Mouse (Mus musculus): ENCODE measurements around the gene Paqr5. TPM values are rescaled to one million over a fixed set of nuclear protein-coding genes. Genes with fewer than 3 reads are reported as not detected.

Paqr5 gene
- total RNA-seq, 1 experiment: 0.27 TPM

DNA sequence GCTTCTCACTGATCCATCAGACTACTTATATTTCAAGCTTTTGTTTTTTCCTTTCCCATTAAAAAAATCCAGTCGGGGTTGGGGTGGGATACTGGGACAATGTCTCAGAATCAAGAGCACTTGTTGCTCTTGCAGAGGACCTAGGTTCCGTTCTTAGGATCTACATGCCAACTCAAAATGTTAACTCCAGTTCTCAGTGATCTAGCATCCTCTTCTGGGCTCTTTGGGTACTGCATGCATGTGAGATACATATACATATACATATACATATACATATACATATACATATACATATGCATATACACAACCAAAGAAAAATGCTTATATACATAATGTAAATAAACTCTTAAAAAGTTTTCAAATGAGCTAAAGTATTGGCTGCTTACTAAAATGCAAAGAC is 46.7 kb downstream of the Paqr5 start:
- DNase-seq (ENCODE audit: low read depth, low spot score): no peak
- TF ChIP-seq ZNF384 (IDR thresholded peaks at IDR 0.05; ENCODE audit: low read depth, low read length) (no peak), HCFC1 (IDR thresholded peaks at IDR 0.05; ENCODE audit: borderline replicate concordance, insufficient read depth, low read length) (no peak), MAFK (IDR thresholded peaks at IDR 0.05; ENCODE audit: insufficient read depth, low read depth, low read length) (no peak), CHD2 (IDR thresholded peaks at IDR 0.05; ENCODE audit: low read depth, low read length) (no peak), ZC3H11A (IDR thresholded peaks at IDR 0.05; ENCODE audit: borderline replicate concordance, low read depth, low read length) (no peak)
- in situ Hi-C loops (cut with MboI; ENCODE audit: low sequenced_read_pairs in 2 of 2, unreplicated experiment in 2 of 2): no loop called here

DNA sequence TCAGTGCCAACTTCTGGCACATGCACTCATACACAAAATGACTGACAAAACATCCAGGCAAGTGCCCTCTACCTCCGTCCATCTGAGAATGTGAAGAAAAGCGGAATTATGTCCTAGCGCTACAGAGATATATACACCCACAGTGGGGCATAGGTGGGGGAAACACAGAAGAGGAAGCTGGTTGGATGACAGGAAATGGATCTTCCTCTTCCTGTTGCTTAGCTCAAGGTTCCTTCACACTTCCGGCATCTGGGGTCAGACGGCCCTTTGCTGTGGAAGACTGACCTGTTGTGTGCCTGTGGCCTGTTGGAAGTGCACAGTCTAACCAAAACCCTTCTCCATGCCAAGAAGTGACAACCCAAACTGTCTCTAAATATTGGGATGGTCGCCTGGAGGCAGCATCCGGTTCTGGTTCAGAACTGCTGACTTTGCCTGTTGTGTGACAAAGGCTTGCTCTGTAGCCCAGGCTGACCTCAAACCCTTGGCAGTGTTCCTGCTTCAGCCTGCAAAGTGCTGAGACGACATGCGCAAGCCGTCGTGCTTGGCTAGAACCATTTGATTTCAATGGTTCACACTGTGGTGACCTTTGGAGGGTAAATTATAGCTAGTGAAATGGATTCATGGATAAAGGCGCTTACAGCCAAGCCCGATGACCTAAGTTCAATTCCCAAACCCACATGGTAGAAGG is 49.3 kb downstream of the Paqr5 start:
- TF ChIP-seq HCFC1 (IDR thresholded peaks at IDR 0.05; ENCODE audit: borderline replicate concordance, insufficient read depth, low read length) (no peak), ZC3H11A (IDR thresholded peaks at IDR 0.05; ENCODE audit: borderline replicate concordance, low read depth, low read length) (no peak), ZNF384 (IDR thresholded peaks at IDR 0.05; ENCODE audit: low read depth, low read length) (no peak), CHD2 (IDR thresholded peaks at IDR 0.05; ENCODE audit: low read depth, low read length) (no peak), MAFK (IDR thresholded peaks at IDR 0.05; ENCODE audit: insufficient read depth, low read depth, low read length) (no peak)

More for the DNA sequence above, 46.7 kb downstream of the Paqr5 start:
- Histone ChIP-seq H3K9ac (ENCODE audit: insufficient read depth, low read depth, low read length, poor library complexity, severe bottlenecking) (no peak overlapping the region), H3K36me3 (ENCODE audit: control insufficient read depth, insufficient read depth, low read length, poor library complexity, severe bottlenecking) (no peaks in the 10 kb centered on the region), H3K9me3 (ENCODE audit: control insufficient read depth, insufficient read depth, low read depth, low read length) (no peaks in the 10 kb centered on the region), H3K27ac (ENCODE audit: insufficient read depth, low read depth, low read length, poor library complexity, severe bottlenecking) (no peak overlapping the region), H3K4me1 (ENCODE audit: control insufficient read depth in 2 of 2, insufficient read depth in 2 of 2, low read length in 2 of 2, poor library complexity in 1 of 2) (no peaks in the 10 kb centered on the region), H3K4me3 (ENCODE audit: insufficient read depth in 1 of 2, low read depth in 1 of 2, low read length in 2 of 2, poor library complexity in 1 of 2, severe bottlenecking in 1 of 2) (no peak overlapping the region)

DNA sequence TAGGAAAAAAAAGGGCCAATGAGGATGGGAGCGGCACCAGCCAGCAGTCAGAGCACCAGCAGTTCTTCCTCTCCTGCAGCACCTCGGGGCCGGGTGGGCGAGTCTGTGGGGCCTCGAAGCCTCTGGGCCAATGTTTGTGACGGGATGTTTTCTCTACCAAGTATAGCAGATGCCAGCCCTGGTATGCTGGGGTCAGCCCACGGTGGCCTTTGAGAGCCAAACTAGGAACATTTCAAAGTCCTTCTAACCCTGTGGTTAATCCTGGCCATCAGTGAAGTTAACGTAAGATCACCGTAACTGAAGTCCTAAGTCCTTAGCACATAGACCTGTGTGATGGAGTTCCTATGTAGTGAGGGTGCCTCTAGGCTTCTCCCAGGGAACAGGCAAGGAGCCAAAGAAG is 54.6 kb downstream of the Paqr5 start:
- no peak overlapping the region for H3K27ac ChIP-seq (ENCODE audit: insufficient read depth, low read depth, low read length, poor library complexity, severe bottlenecking)
- H3K4me1 ChIP-seq (ENCODE audit: control insufficient read depth in 2 of 2, insufficient read depth in 2 of 2, low read length in 2 of 2, poor library complexity in 1 of 2): no peaks in the 10 kb centered on the region
- no peak overlapping the region for H3K4me3 ChIP-seq (ENCODE audit: insufficient read depth in 1 of 2, low read depth in 1 of 2, low read length in 2 of 2, poor library complexity in 1 of 2, severe bottlenecking in 1 of 2)
- H3K36me3 ChIP-seq (ENCODE audit: control insufficient read depth, insufficient read depth, low read length, poor library complexity, severe bottlenecking): no peaks in the 10 kb centered on the region
- DNase-seq (ENCODE audit: low read depth, low spot score): no peak
- no peaks in the 10 kb centered on the region for H3K9me3 ChIP-seq (ENCODE audit: control insufficient read depth, insufficient read depth, low read depth, low read length)
- in situ Hi-C loops (cut with MboI; ENCODE audit: low sequenced_read_pairs in 2 of 2, unreplicated experiment in 2 of 2): loop anchor here in 1 of 2 experiments (25.0 kb wide), 1 partner anchor 265 kb away; no protein-coding TSS in a partner anchor
- H3K9ac ChIP-seq (ENCODE audit: insufficient read depth, low read depth, low read length, poor library complexity, severe bottlenecking): no peak overlapping the region
- TF ChIP-seq CHD2 (IDR thresholded peaks at IDR 0.05; ENCODE audit: low read depth, low read length): no peak

More for the DNA sequence above, 49.3 kb downstream of the Paqr5 start:
- H3K4me3 ChIP-seq (ENCODE audit: insufficient read depth in 1 of 2, low read depth in 1 of 2, low read length in 2 of 2, poor library complexity in 1 of 2, severe bottlenecking in 1 of 2): no peak overlapping the region
- no peaks in the 10 kb centered on the region for H3K4me1 ChIP-seq (ENCODE audit: control insufficient read depth in 2 of 2, insufficient read depth in 2 of 2, low read length in 2 of 2, poor library complexity in 1 of 2)
- DNase-seq (ENCODE audit: low read depth, low spot score): no peak
- H3K9ac ChIP-seq (ENCODE audit: insufficient read depth, low read depth, low read length, poor library complexity, severe bottlenecking): no peak overlapping the region
- in situ Hi-C loops (cut with MboI; ENCODE audit: low sequenced_read_pairs in 2 of 2, unreplicated experiment in 2 of 2): no loop called here
- no peak overlapping the region for H3K27ac ChIP-seq (ENCODE audit: insufficient read depth, low read depth, low read length, poor library complexity, severe bottlenecking)
- H3K9me3 ChIP-seq (ENCODE audit: control insufficient read depth, insufficient read depth, low read depth, low read length): no peaks in the 10 kb centered on the region
- H3K36me3 ChIP-seq (ENCODE audit: control insufficient read depth, insufficient read depth, low read length, poor library complexity, severe bottlenecking): no peaks in the 10 kb centered on the region

DNA sequence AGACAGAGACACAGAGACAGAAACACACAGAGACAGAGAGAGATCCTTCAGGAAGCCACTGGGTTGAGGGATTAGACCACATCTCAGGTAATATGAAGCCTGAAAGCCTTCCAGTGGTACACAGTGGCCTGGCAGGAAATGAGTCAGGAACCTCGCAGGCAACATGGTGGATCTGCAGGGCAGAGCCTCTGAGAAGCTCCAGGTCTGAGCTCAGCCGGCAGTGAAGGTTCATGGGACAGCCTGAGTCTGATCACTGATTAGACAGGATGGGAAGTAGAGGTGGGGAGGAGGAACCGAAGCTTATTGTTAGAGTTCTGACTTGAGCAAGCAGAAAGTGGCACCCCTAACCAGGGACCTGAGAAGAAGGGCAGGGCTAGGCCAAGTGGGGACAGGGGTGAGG is 55.6 kb downstream of the Paqr5 start:
- TF ChIP-seq ZNF384 (IDR thresholded peaks at IDR 0.05; ENCODE audit: low read depth, low read length) (no peak), CHD2 (IDR thresholded peaks at IDR 0.05; ENCODE audit: low read depth, low read length) (no peak), HCFC1 (IDR thresholded peaks at IDR 0.05; ENCODE audit: borderline replicate concordance, insufficient read depth, low read length) (no peak), MAFK (IDR thresholded peaks at IDR 0.05; ENCODE audit: insufficient read depth, low read depth, low read length) (no peak), ZC3H11A (IDR thresholded peaks at IDR 0.05; ENCODE audit: borderline replicate concordance, low read depth, low read length) (no peak)
- DNase-seq (ENCODE audit: low read depth, low spot score): no peak
- Histone ChIP-seq H3K27ac (ENCODE audit: insufficient read depth, low read depth, low read length, poor library complexity, severe bottlenecking) (no peak overlapping the region), H3K4me3 (ENCODE audit: insufficient read depth in 1 of 2, low read depth in 1 of 2, low read length in 2 of 2, poor library complexity in 1 of 2, severe bottlenecking in 1 of 2) (no peak overlapping the region), H3K9me3 (ENCODE audit: control insufficient read depth, insufficient read depth, low read depth, low read length) (no peaks in the 10 kb centered on the region), H3K9ac (ENCODE audit: insufficient read depth, low read depth, low read length, poor library complexity, severe bottlenecking) (no peak overlapping the region), H3K4me1 (ENCODE audit: control insufficient read depth in 2 of 2, insufficient read depth in 2 of 2, low read length in 2 of 2, poor library complexity in 1 of 2) (no peaks in the 10 kb centered on the region), H3K36me3 (ENCODE audit: control insufficient read depth, insufficient read depth, low read length, poor library complexity, severe bottlenecking) (no peaks in the 10 kb centered on the region)
- in situ Hi-C loops (cut with MboI; ENCODE audit: low sequenced_read_pairs in 2 of 2, unreplicated experiment in 2 of 2): loop anchor here in 1 of 2 experiments (25.0 kb wide), 1 partner anchor 266 kb away; no protein-coding TSS in a partner anchor
